Mouse (Mus musculus): ENCODE results near the gene Nup153. TPM values are rescaled to one million over a fixed set of nuclear protein-coding genes. Genes with fewer than 3 reads are reported as not detected.

Nup153 gene
- polyA plus RNA-seq, 1 experiment from 2014 or later: 39.3 TPM

- Histone ChIP-seq H3K9me3 (no peaks in the 10 kb centered on the region), H3K4me3 (peak overlapping the region; percentile 99), H3K4me2 (replicated peaks) (peak overlapping the region; percentile 74), H3K36me3 (no peaks in the 10 kb centered on the region), H3K4me1 (peaks cover 6% of the 10 kb centered on the region), H3K27me3 (replicated peaks) (no peaks in the 10 kb centered on the region), H3K27ac (peak overlapping the region; percentile 91), H3K9ac (peak overlapping the region; percentile 96)
- WGBS: under 1% methylated on average over 85 of the region's 85 CpGs
- peak; percentile 89 for ATAC-seq (ENCODE audit: low FRiP score, low read depth)
These were observed 503 bp downstream of the Nup153 start for GRCm38 (mm10) chr13:46727038-46727836.

- Histone ChIP-seq H3K36me3 (no peaks in the 10 kb centered on the region), H3K9me3 (no peaks in the 10 kb centered on the region), H3K4me2 (replicated peaks) (peak overlapping the region; percentile 74), H3K9ac (peak overlapping the region; percentile 96), H3K4me1 (peaks cover 6% of the 10 kb centered on the region), H3K27me3 (replicated peaks) (no peaks in the 10 kb centered on the region), H3K4me3 (peak overlapping the region; percentile 99), H3K27ac (no peak overlapping the region)
- 1% methylated on average over 30 of the region's 30 CpGs for WGBS
- no peak for ATAC-seq (ENCODE audit: low FRiP score, low read depth)
These were observed 1.3 kb downstream of the Nup153 start for GRCm38 (mm10) chr13:46726288-46727037.

GRCm38 (mm10) chr13:46725227-46725626 is 2.5 kb downstream of the Nup153 start:
- no peaks in the 10 kb centered on the region for H3K36me3 ChIP-seq
- H3K9ac ChIP-seq: no peak overlapping the region
- peaks cover 6% of the 10 kb centered on the region for H3K4me1 ChIP-seq
- peak overlapping the region; percentile 41 for H3K4me2 ChIP-seq (replicated peaks)
- no peak overlapping the region for H3K4me3 ChIP-seq
- no peaks in the 10 kb centered on the region for H3K27me3 ChIP-seq (replicated peaks)
- H3K9me3 ChIP-seq: no peaks in the 10 kb centered on the region
- no peak for ATAC-seq (ENCODE audit: low FRiP score, low read depth)
- H3K27ac ChIP-seq: no peak overlapping the region
- 30% methylated on average over 2 of the region's 2 CpGs for WGBS

- no peaks in the 10 kb centered on the region for H3K9me3 ChIP-seq
- H3K4me3 ChIP-seq: no peak overlapping the region
- no peak for ATAC-seq (ENCODE audit: low FRiP score, low read depth)
- peaks cover 6% of the 10 kb centered on the region for H3K4me1 ChIP-seq
- no peak overlapping the region; the same call in 1 of the 2 replicates for H3K4me2 ChIP-seq (replicated peaks)
- no peak overlapping the region for H3K27ac ChIP-seq
- no peaks in the 10 kb centered on the region for H3K36me3 ChIP-seq
- no peak overlapping the region for H3K9ac ChIP-seq
- no peaks in the 10 kb centered on the region for H3K27me3 ChIP-seq (replicated peaks)
These were observed 3.4 kb downstream of the Nup153 start for GRCm38 (mm10) chr13:46724371-46724770.

GRCm38 (mm10) chr13:46721009-46721408 is 6.7 kb downstream of the Nup153 start:
- Histone ChIP-seq H3K4me1 (peaks cover 6% of the 10 kb centered on the region), H3K36me3 (peaks cover 7% of the 10 kb centered on the region), H3K4me2 (replicated peaks) (no peak overlapping the region)

GRCm38 (mm10) chr13:46718893-46719400 is 8.8 kb downstream of the Nup153 start:
- Histone ChIP-seq H3K9me3 (no peaks in the 10 kb centered on the region), H3K4me1 (no peaks in the 10 kb centered on the region), H3K36me3 (peaks cover 8% of the 10 kb centered on the region), H3K27me3 (replicated peaks) (no peaks in the 10 kb centered on the region), H3K27ac (no peak overlapping the region), H3K4me2 (replicated peaks) (no peak overlapping the region), H3K4me3 (no peak overlapping the region), H3K9ac (no peak overlapping the region)
- no peak for ATAC-seq (ENCODE audit: low FRiP score, low read depth)
- WGBS: 82% methylated on average over 5 of the region's 5 CpGs

More at GRCm38 (mm10) chr13:46721009-46721408, 6.7 kb downstream of the Nup153 start:
- H3K9ac ChIP-seq: no peak overlapping the region
- ATAC-seq (ENCODE audit: low FRiP score, low read depth): no peak
- no peaks in the 10 kb centered on the region for H3K27me3 ChIP-seq (replicated peaks)
- no peak overlapping the region for H3K4me3 ChIP-seq
- no peaks in the 10 kb centered on the region for H3K9me3 ChIP-seq
- H3K27ac ChIP-seq: no peak overlapping the region

- H3K9me3 ChIP-seq: no peaks in the 10 kb centered on the region
- no peak for ATAC-seq (ENCODE audit: low FRiP score, low read depth)
- peaks cover 29% of the 10 kb centered on the region for H3K36me3 ChIP-seq
- H3K9ac ChIP-seq: no peak overlapping the region
- 72% methylated on average over 3 of the region's 3 CpGs for WGBS
- no peaks in the 10 kb centered on the region for H3K27me3 ChIP-seq (replicated peaks)
- H3K4me1 ChIP-seq: no peaks in the 10 kb centered on the region
- no peak overlapping the region for H3K27ac ChIP-seq
- H3K4me3 ChIP-seq: no peak overlapping the region
- H3K4me2 ChIP-seq (replicated peaks): no peak overlapping the region
These were observed 11.6 kb downstream of the Nup153 start for GRCm38 (mm10) chr13:46715976-46716639.

GRCm38 (mm10) chr13:46713486-46713885 is 14.3 kb downstream of the Nup153 start:
- H3K4me2 ChIP-seq (replicated peaks): no peak overlapping the region
- peaks cover 40% of the 10 kb centered on the region for H3K36me3 ChIP-seq
- WGBS: 94% methylated on average over 5 of the region's 5 CpGs
- H3K4me3 ChIP-seq: no peak overlapping the region
- H3K27me3 ChIP-seq (replicated peaks): no peaks in the 10 kb centered on the region
- ATAC-seq (ENCODE audit: low FRiP score, low read depth): no peak
- H3K27ac ChIP-seq: no peak overlapping the region
- H3K4me1 ChIP-seq: no peaks in the 10 kb centered on the region
- H3K9me3 ChIP-seq: no peaks in the 10 kb centered on the region
- no peak overlapping the region for H3K9ac ChIP-seq

GRCm38 (mm10) chr13:46703138-46703537 is 24.6 kb downstream of the Nup153 start:
- Histone ChIP-seq H3K27me3 (replicated peaks) (no peaks in the 10 kb centered on the region), H3K4me3 (no peak overlapping the region), H3K9me3 (no peaks in the 10 kb centered on the region), H3K9ac (no peak overlapping the region), H3K36me3 (peaks cover 22% of the 10 kb centered on the region), H3K4me1 (no peaks in the 10 kb centered on the region), H3K27ac (no peak overlapping the region), H3K4me2 (replicated peaks) (no peak overlapping the region)
- no peak for ATAC-seq (ENCODE audit: low FRiP score, low read depth)
- 85% methylated on average over 5 of the region's 5 CpGs for WGBS

GRCm38 (mm10) chr13:46701486-46701885 is 26.3 kb downstream of the Nup153 start:
- H3K9ac ChIP-seq: no peak overlapping the region
- no peaks in the 10 kb centered on the region for H3K27me3 ChIP-seq (replicated peaks)
- 93% methylated on average over 2 of the region's 2 CpGs for WGBS
- no peak overlapping the region for H3K4me3 ChIP-seq
- H3K36me3 ChIP-seq: peaks cover 26% of the 10 kb centered on the region
- no peak overlapping the region for H3K4me2 ChIP-seq (replicated peaks)
- no peak overlapping the region for H3K27ac ChIP-seq
- H3K9me3 ChIP-seq: no peaks in the 10 kb centered on the region
- no peaks in the 10 kb centered on the region for H3K4me1 ChIP-seq
- no peak for ATAC-seq (ENCODE audit: low FRiP score, low read depth)

GRCm38 (mm10) chr13:46699372-46699771 is 28.4 kb downstream of the Nup153 start:
- Histone ChIP-seq H3K27me3 (replicated peaks) (no peaks in the 10 kb centered on the region), H3K4me1 (peaks cover 4% of the 10 kb centered on the region; the same call in 1 of the 2 replicates), H3K9me3 (no peaks in the 10 kb centered on the region), H3K9ac (no peak overlapping the region), H3K27ac (no peak overlapping the region), H3K4me3 (no peak overlapping the region), H3K36me3 (peaks cover 26% of the 10 kb centered on the region), H3K4me2 (replicated peaks) (no peak overlapping the region)
- WGBS: 95% methylated on average over 1 of the region's 1 CpGs
- ATAC-seq (ENCODE audit: low FRiP score, low read depth): no peak

GRCm38 (mm10) chr13:46696788-46697187 is 31.0 kb downstream of the Nup153 start:
- peaks cover 32% of the 10 kb centered on the region for H3K36me3 ChIP-seq
- H3K9ac ChIP-seq: no peak overlapping the region
- no peak for ATAC-seq (ENCODE audit: low FRiP score, low read depth)
- H3K4me3 ChIP-seq: no peak overlapping the region
- H3K4me2 ChIP-seq (replicated peaks): no peak overlapping the region
- no peaks in the 10 kb centered on the region for H3K9me3 ChIP-seq
- H3K27ac ChIP-seq: no peak overlapping the region
- H3K4me1 ChIP-seq: peaks cover 4% of the 10 kb centered on the region; the same call in 1 of the 2 replicates
- no peaks in the 10 kb centered on the region for H3K27me3 ChIP-seq (replicated peaks)
- 94% methylated on average over 2 of the region's 2 CpGs for WGBS
